Mouse (Mus musculus) C2C12 (cell line): ENCODE data around the gene Stpg2.

Experiments used
- CEBPB ChIP-seq: IDR thresholded peaks from one replicate; pipeline ENCODE4 v1.6.1; 2011; ENCODE audit warnings: low read depth, mild to moderate bottlenecking, control low read depth, moderate library complexity
- CTCF ChIP-seq: IDR thresholded peaks from one replicate; pipeline ENCODE4 v1.5.1; 2011; ENCODE audit not compliant: control insufficient read depth, insufficient read depth, insufficient read length
- MAX ChIP-seq: IDR thresholded peaks from one replicate; pipeline ENCODE4 v1.6.1; 2011; ENCODE audit warnings: mild to moderate bottlenecking, control low read depth
- MYOD1 ChIP-seq: IDR thresholded peaks from one replicate; pipeline ENCODE4 v1.6.1; 2011; ENCODE audit warnings: low read depth; ENCODE audit not compliant: control insufficient read depth, insufficient read length
- USF1 ChIP-seq: IDR thresholded peaks from one replicate; pipeline ENCODE4 v1.6.1; 2011; ENCODE audit warnings: low read depth, mild to moderate bottlenecking, control low read depth, moderate library complexity

GRCm38 (mm10) chr3:139662241-139662640, 456.7 kb downstream of the Stpg2 start:
- no peak for TF ChIP-seq CTCF
- TF ChIP-seq USF1: no peak
- no peak for TF ChIP-seq CEBPB
- TF ChIP-seq MAX: no peak
- TF ChIP-seq MYOD1: no peak
